Mouse (Mus musculus) gastrocnemius, postnatal 14 days (tissue): ENCODE results near the gene Prrxl1. TPM values are rescaled to one million over a fixed set of nuclear protein-coding genes. Genes with fewer than 3 reads are reported as not detected.

Experiments used
- DNase-seq: peaks from one replicate; pipeline ENCODE4 v3.0.0; 2021; ENCODE audit warnings: mixed read lengths
- intact Hi-C: fragments of 180-260 bp; cut with DNase I; formaldehyde crosslinking; loops from one replicate; pipeline ENCODE4 v1.15.1; 2025; ENCODE audit warnings: low total_unique reads
- long read RNA-seq, 2 experiments: library from polyadenylated mRNA; stranded (forward); transcript quantifications; one replicate each; pipeline ENCODE4 v2.0.0; 2021
- total RNA-seq, 2 experiments: library from RNA; stranded (reverse); gene quantifications; 2 replicates each; pipeline ENCODE4 v1.2.3; 2021

The Prrxl1 gene
- total RNA-seq, result not detected
- long read RNA-seq, experiment 1, result 0 reads
- long read RNA-seq, experiment 2, partial matches to known transcripts, result 0 of 1 reads
- long read RNA-seq, experiment 2, other reads (novel, unspliced or antisense), result 1 of 1 reads

DNA sequence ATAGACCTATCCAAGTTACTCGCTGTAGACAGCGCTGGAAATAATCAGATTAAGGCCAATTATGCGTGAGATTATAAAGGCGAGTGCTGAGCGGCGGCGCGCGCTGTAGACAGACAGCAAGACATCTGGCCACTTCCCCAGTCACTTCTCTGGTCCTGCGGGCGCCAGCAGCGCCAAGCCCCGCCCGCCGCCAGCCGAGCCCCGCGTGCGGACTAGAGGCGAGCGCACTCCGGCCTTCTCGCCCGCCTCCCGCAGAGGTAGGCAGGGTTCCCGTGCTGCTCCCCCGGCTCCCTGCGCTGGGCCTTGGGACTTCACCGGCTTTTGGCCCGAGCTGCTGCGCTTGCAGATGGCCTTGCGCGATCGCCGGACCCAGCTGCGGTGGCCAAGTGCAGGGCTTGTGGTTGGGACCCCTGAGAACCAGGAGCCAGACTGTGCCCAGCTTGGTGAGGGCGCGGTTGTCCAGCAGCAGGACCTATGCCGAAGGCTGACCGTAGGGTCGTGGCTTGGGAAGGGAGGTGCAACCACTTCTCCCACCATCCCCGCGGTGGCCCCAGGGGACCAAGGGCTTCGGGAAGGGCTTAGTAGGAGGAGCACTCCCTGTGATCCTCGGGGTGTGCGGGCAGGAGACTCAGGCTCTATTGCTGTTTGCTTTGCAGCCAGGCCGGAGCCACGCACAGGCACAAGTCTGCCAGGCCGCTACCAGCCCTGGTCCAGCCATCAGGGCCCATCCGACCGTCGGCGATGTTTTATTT is at the start of gene Prrxl1:
Prrxl1 (plus strand) TSS at position 118 of the 752 bp plus-strand sequence.
- intact Hi-C loops, result loop anchor here (10.0 kb wide), 1 partner anchor 365 kb away; no protein-coding TSS in a partner anchor
- no peak for DNase-seq

DNA sequence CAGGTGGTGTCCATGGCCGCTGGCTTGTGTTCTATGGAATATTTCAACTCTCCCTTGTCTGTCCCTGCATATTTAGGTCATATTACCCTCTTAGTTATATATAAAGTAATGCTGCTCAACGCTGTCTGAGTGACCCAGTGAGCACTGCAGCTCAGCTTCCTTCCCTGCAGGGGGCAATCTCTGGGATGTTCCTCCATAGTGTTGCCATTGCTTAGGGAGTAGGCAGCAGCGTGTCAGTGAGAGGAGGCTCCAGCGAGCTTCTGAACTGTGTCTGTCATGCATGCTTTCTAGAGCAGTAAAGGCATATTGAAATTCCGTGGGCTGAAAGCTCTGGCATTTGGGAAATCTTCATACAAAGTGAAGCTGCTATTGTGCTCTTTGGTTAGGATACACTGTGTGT is 47.4 kb upstream of the Prrxl1 start:
- DNase-seq, result no peak
- intact Hi-C loops, result no loop called here

DNA sequence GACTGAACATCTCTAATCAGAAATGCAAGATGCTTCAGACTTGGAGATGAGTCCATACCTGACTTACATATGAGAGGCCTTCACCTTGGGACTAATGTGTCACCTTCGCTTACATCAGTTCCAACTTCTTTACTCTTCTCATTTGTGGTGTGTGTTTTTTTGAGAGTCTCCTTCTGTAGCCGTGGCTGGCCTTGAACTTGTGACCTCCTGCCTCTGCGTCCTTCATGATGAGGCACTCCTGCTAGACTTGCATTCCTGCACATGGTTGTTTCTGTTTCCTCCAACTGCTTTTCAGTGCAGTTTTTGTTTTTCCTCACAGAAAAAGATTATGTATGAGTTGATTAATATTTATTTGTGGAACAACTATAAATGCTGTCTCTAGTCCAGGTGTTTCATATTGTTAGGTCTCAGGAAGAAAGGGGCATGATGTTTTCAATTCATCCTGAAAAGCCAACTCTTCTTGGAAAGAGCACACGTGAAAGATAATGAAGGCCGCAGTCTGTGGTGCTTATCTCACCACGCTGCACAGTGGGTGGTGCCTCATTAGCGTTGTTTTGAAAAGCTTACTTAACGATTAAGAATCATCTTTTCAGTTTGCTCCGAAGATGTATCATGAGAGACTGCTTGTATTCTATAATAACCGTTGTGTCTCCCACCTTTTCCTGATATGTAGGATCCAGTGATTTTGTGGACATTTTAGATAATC is 45.9 kb upstream of the Prrxl1 start:
- intact Hi-C loops, result no loop called here
- no peak for DNase-seq

- intact Hi-C loops, result no loop called here
- DNase-seq, result no peak
Measured at GRCm38 (mm10) chr14:32554860-32555526, 44.2 kb upstream of the Prrxl1 start.

GRCm38 (mm10) chr14:32561428-32561827 is 37.8 kb upstream of the Prrxl1 start:
- no peak for DNase-seq
- intact Hi-C loops, result no loop called here

DNA sequence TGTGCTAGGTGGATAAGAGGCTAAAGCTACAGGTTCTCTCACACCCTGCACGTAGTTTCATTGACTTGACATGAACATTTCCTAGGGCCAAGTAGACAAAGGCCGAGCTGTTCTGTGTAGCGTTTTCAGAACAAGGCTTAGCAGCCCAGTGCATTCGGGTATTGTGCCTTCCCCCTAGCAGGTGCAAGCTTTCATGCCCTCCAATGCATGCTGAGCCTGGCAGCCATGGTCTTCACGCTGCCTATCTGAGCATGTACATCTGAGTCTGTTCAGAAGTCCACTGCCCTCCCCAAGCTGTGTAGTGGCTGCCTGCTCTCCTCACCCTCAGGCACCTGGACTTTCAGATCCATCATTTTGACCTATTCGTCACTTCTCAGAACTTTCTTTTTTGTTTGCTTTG is 35.5 kb upstream of the Prrxl1 start:
- intact Hi-C loops, result no loop called here
- no peak for DNase-seq

DNA sequence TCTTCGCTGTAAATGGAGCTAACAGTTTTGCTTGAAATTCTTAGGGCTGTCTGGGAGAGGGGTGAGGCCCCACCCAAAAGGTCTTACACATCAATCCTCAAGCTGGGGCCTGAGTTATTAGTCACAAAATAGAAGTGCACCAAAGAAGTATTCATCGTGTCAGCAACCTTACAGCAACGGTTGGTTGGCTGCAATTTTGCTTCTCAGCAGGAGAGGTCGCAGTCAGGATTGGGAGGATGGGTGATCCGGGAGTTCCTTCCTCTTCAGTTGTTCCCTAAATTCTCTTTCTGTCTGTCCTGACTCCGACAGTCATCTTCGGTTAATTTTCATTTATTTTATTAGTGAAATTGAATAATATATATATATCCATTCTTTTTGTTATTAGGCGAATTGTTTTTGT is 26.7 kb upstream of the Prrxl1 start:
- intact Hi-C loops, result no loop called here

DNA sequence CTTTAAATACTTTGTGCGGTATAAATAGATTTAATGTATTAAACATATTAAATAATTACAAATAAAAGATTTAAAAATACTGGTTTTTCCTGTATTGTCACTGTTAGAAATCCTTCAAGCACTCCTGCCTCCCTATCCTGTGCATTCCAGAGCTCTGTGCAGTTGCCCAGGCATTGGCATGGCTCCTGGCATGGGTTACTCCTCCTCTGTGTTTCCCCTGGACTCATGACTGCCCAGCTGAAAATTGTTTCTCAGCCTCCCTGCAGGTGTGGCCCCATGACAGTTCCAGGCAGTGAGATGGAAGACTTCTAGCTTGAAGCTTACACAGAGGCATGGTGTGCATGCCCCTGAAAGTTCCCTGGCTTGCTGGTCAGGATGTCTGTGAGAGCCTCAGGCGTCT is 20.8 kb upstream of the Prrxl1 start:
- no peak for DNase-seq
- intact Hi-C loops, result no loop called here

More for the DNA sequence above, 26.7 kb upstream of the Prrxl1 start:
- DNase-seq, result no peak

DNA sequence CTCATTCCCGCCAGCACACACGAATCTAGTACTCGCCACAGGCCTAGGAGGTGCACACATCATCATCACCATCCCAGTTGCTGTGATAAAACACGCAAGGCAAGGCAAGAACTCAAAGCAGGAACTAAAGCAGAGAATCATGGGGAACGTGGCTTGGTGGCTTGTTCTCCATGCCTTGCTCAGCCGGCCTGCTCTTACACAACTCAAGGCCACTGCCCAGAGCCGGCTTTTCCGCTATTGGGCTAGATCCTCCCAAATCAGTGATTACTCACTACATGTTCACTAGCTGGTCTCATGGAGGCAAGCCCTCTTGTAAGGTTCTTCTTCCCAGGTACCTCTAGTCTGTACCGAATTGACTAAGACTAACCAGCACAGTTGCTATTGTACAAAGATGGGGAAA is 15.5 kb upstream of the Prrxl1 start:
- intact Hi-C loops, result no loop called here
- DNase-seq, result no peak

- intact Hi-C loops, result loop anchor here (5.0 kb wide), 1 partner anchor 60 kb away; no protein-coding TSS in a partner anchor
- peak; percentile 63 for DNase-seq
Measured at GRCm38 (mm10) chr14:32587013-32587784, 12.0 kb upstream of the Prrxl1 start.

GRCm38 (mm10) chr14:32590377-32590776 is 8.8 kb upstream of the Prrxl1 start:
- no peak for DNase-seq
- intact Hi-C loops, result no loop called here

DNA sequence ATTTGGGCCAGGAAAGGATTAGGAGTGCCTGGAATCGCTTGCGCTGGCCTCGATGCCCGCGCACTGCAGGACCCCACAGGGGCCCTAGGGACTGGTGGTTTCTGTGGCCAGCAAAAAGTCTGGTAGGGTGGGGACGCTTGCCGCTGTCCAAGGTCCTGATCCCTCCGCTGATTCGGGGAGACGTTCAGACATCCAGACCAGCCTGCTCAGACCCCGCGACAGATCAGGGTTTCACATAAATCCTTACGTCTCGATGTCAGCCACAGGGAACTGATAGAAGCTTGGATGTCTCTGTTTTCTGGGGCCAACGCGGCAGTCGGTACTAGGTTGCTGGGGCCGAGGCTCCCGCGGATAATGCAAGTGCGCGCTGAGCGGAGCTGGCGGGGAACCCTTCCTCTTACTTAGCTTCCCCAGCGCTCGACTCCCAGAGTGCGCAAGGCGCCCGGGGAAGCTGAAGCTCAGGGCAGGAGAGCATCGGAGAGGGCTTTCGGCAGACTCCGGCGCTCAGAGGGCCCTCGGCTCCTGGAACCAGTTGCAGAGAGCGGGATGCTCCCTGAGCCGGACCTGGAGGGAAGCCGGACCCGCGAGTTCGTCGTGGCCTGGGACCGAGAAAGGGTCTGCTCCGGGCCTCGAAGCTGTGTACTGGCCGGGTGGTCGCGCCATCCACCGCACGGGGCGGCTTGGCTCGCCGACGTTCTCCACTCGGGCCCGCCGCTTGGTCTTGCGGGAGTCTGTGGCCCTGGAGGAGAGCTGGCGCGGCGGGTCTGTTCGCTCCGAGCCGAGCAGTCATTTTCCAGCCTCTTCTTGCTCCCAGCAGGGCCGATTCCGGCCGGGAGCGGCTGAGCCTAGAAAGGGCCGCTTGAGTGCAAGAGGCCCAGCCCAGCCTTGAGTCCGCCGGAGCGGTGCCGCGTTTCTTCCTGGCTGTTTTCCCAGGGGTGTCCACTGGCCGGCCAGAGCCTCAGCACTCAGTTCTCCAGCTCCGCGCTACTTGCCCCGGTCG is 1.7 kb upstream of the Prrxl1 start:
- intact Hi-C loops, result no loop called here
- peak; percentile 70 for DNase-seq

DNA sequence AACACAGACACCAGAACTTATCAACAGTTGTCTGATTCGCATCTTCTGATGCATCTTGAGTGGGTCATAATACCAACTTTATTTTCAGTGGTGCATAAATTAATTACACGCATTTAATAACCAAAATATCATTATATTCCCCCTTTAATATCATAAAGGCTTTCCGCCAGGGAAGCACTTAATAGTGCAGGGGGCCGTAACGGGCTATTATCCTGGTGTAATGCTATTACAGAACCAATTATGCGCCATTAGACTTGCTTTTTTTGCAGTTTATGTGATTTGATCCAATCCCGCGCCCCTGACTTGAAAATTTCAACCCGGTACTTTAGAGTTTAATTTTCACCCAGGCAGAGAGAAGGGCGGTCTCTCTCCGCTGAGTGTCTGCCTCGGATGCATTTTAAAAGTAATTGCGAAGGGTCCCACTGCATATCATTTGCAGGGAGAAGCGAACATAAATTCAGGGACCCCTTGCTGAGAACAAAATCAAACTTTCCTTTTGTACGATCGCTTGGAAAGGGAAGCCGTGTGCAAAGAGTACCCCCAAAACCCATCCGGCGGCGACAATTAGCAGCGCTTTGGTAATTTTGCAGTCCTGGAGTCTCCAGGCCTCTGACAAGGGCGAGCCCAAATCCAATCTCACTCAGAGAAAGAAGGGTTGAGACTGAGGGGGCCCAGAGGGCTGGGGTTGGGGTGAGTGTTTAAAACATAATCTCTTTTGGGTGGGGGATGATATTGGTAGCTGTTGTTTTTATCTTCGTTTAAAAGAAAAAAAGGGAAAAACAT is 579 bp upstream of the Prrxl1 start:
- DNase-seq, result no peak
- intact Hi-C loops, result no loop called here

DNA sequence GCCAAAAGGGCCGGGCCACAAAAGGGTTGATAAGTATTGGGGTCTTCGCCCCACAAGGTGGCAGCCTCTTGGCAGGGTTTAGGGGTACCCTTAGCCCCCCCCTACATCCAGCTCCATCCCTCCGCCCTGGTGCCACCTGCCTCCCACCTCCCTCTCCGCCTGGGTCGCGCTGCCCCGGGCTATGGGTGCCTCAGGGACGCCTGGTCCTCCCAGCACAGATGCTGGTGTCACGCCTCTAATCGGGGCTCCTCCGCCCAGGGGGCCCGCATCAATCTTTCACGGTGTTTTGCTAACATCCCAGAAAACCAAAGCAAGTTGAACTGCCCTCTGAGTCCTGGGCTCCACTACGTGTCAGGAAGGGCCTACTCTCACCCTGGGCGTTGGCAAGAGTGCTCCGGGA is 903 bp downstream of the Prrxl1 start:
- DNase-seq, result no peak
- intact Hi-C loops, result loop anchor here (10.0 kb wide), 1 partner anchor 365 kb away; no protein-coding TSS in a partner anchor

GRCm38 (mm10) chr14:32605508-32605907 is 6.3 kb downstream of the Prrxl1 start:
- intact Hi-C loops, result loop anchor here (10.0 kb wide), 1 partner anchor 359 kb away; no protein-coding TSS in a partner anchor
- DNase-seq, result no peak

DNA sequence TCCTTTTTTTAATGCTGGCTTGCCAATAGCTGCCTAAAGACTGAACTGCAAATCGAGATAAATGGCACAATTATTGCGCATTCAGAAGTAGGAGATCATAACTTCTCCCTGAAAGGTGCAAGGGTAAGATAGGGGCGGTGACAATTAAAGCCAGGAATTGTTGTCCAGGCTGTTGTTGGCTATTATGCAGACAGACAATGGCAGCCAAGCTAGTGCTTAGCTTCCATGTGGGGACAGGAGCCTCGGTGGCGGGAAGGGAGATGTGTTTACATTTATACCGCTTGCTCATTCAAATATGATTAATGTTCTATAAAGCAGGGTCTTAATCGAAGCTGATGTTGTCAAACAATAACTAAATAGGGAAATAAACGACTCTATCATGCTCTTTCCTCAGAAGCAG is 7.1 kb downstream of the Prrxl1 start:
- DNase-seq, result no peak
- intact Hi-C loops, result loop anchor here (10.0 kb wide), 1 partner anchor 358 kb away; no protein-coding TSS in a partner anchor

DNA sequence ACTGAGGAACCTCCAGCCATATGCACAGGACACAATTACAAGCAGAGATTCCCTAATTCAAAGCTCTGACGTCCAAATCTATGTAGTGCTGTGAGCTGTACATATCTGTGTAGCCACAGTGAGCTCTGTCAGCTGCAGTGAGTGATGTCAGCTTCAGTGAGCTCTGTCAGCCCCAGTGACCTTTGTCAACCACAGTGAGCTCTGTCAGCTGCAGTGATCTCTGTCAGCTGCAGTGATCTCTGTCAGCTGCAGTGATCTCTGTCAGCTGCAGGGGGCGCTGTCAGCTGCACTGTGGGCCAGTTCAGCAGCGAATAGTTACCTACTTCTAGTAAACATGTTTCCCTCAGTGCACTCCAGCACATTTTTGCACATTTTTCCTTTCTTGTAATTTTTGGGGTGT is 10.2 kb downstream of the Prrxl1 start:
- DNase-seq, result peak; percentile 48
- intact Hi-C loops, result loop anchor here (10.0 kb wide), 1 partner anchor 355 kb away; no protein-coding TSS in a partner anchor
